Mouse (Mus musculus): ENCODE data around the gene Tmem132a.

Tmem132a gene

DNA sequence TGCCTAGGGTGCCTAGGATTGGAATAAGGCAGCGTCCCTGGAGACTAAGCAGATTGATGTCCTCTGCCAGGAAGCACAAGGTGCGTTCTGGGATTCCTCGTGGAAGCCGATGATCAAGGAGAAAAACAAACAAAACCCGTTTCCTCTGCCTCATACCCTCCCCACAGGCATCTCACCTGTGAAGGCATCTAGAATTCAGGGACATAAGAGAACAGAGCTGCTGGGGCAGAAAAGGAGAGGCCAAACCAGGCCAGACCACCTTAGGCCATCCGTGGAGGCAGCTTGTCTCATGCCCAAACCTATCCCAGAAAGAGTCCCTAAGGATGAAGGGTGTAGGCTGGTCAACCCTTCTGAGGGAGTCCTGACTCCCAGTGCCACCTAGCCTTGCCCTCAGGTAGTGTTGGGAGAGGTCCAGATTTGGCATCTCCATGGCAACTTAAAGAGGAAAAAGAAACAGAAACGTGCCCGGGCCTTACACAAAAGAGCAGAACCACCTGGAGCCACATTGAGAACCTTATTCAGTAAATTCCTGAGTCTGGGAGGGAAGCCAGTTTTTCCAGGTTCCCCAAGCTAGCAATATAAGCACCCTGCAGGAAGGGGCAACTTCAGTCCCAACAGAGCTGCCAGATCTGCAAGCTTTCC, at the start of gene Tmem132a:
TSS of gene Tmem132a (minus strand) at position 55 of the 642 bp plus-strand sequence.
- DNase-seq (ENCODE audit: low spot score in 2 of 2), result no peak

DNA sequence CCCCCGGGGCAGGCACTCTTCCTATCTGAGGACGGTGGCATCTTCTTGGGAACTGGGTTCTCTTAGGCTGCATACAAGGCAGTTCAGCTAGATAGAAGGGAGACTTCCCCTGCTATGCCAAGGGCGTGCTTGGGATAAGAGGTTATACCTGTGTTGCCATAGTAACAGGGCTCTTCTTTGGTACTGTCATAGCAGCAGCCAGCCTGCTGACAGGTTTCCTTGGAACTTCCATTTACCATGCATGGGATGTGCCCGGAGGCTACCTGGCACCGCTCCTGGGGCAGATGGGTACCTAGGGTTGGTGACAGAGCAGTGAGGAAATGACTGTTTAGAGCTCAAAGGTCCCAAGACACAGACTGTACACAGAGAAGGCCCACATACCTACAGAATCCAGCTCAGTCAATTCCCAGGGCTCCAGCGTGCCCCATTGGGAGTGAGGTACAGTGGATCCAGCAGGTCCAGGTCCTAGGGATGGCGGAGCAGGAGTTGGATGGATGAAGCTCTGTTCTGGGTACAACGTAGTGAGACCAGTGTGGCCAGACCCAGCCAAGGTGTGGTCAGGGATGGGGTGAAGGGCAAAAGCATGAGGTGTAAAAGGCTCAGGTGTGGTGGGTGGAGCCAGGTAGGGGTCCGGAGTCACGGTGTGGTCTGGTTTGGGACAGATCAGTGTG, 48.7 kb upstream of the Tmem132a start:
- DNase-seq (ENCODE audit: low spot score in 2 of 2), result no peak

DNA sequence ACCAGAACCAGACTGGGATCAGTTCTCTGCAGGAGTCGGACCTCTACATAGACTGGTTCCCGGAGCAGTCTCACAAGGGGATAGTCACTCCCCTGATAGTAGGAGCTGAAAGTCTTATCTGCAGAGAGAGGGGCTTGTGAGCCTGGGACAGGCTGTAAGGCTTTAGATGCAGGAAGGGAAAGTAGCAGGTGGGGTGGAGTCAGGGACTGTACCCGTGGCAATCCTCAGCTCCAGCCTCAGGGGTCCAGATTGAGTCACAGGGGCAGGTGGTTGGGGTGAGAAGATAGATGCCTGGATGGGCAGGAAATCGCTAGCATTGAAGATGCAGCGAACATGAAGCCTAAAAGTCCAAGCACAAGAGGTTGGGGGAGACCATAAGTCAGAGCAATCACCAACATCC, 46.8 kb upstream of the Tmem132a start:
- DNase-seq (ENCODE audit: low spot score in 2 of 2), result no peak

DNA sequence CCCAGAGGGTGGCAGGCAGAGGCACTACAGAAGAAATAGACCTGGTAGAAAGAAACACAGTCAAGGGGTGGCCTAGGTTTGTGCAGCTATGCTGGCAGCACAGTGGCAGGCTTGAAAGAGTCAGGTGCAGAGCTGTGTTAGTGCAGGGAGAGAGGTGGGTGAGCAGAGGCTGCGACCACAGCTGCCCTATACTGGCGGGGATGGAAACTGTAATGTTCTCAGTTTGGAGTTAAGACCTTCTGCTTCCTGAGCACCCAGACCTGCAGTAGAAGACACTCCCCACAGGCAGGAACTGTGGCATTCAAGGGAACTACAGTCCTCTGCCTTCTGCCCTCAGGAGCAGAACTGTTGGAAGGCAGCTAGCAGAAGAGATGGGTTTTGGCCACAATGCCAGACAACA, 45.1 kb upstream of the Tmem132a start:
- no peak for DNase-seq (ENCODE audit: low spot score in 2 of 2)

DNA sequence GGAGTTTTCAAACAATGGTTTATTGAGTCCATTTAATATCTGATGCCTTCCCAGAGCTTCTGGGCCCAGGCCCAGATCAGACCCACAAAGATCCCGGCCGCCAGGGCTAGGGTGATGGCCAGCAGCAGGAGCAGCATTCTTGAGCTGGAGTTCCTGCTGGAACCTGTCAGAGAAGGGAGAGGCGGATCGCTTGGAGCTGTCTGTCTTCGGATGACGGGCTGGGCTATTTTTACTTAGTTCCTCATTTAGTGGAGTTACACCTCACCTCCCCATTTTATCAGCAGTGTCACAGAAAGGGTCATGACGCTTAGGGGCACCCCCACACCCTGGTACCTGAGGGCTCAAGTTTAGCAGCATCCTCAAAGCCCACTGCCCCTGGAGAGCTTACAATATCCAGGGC, 44.6 kb upstream of the Tmem132a start:
- no peak for DNase-seq (ENCODE audit: low spot score in 2 of 2)

DNA sequence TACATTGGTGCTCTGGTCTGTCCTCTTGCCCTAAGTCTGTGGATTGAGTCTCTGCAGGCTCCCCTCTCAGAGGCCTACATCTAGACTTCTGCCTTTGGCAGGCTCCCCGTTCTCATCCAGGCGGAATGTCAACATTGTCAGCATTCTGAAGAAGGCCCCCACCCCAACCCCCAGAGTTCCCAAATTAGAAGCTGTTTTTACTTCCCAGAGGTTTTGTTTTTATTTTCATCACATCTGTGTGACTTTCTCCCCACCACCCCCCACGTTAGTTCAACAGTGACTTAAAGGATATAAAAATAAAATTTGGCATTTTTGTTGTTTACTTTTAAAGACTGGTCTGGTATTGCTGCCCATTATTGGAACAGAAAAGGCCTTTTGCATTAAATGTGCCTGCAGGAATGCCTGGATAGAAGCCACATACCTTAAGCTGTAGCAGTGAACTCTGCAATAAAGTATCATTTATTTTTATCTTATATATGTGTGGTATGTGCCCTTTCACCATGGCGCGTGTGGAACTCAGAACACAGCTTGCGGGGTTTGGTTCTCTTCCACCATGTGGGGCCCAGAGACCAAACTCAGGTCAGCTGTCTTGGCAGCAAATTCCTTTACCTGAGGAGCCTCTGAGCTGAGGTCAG, 39.5 kb upstream of the Tmem132a start:
- DNase-seq (ENCODE audit: low spot score in 2 of 2), result no peak

DNA sequence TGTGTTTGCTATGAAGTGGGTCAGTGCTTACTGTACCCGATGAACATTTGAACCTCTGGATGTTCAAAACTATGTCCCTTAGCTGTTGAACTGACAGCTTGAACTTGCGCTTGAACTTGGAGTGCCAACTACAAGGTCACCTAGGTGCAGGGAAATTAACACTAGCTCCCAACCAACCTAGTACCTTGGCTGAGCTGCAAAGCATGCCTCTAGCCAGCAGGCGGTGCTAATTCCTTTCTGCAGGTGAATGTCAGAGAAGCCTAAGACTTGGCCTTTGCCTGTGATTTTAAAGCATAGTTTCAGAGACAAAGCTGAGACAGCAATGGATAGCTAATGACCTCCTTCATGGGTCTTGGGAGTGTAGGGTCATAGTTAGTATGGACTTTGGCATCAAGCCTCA, 38.2 kb upstream of the Tmem132a start:
- peak in 1 of 2 experiments; percentile 32 for DNase-seq (ENCODE audit: low spot score in 2 of 2)

DNA sequence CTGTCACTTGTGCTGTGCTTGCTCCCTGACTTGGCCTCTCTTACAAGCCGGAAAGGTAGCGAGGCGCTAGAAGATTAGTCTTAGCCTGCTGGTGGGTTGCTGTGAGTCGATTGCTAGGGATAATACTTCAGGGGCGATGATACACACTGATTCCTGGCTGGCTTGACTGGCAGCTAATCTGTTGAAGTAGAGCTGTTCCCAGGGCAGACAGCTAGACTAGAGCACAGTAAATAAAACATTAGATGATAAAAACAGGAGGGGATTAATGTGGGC, 35.9 kb upstream of the Tmem132a start:
- DNase-seq (ENCODE audit: low spot score in 2 of 2), result no peak

DNA sequence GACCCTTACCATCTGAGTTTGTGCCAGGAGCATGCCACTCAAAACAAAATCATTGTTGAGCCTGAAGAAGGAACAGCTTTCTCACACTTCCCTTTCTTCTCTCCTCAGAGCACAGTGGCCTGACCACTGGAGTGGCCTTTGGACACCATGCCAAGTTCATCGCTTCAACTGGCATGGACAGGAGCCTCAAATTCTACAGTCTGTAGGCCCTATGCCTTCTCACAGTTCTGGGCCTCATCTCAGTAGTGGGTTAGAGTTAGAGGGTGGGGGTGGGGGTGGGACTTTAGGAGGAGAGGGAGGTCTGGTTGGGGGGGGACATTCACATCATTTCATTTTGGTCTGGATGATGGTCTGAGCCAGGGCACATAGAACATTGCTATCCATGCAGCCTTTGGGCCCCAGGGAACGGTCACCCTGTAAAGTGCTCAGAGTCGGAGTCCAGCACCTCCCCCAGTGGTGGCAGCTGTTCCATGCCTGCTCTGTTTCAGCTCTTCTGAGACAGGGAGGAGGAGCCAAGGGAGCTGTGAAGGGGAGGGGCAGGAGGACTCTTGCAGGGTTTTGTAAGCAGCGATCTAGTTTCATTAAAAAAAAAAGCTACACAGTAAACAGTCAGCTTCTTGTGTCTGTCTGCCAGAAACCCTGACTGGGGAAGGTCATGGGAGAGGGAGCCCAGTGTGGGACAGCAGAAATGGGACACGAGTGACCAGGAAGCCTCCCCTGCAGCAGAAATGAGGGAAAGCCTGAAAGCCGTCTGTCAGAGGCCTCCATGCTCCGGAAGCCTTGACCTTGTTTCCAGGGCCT, 35.4 kb upstream of the Tmem132a start:
- peak; percentile 59 to 72 for DNase-seq (ENCODE audit: low spot score in 2 of 2)

DNA sequence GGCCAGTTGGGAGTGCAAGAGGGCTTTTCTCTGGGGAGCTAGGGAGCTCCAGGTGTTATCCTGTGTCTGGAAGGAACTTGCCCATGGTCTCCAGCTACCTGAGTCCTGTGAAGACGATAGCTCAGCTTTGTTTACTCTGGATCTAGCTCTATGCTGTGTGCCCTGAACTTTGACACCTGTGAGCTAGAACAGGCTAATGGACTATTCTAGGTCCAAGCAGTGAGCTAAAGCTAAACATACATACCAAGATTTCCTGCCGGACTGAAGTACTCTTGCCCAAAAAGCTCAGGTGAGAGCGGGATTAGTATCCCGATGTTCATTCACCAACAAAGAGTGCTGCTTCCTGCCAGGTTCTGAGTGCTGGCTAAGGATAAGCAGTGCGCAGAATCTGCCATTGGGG, 34.8 kb upstream of the Tmem132a start:
- no peak for DNase-seq (ENCODE audit: low spot score in 2 of 2)

DNA sequence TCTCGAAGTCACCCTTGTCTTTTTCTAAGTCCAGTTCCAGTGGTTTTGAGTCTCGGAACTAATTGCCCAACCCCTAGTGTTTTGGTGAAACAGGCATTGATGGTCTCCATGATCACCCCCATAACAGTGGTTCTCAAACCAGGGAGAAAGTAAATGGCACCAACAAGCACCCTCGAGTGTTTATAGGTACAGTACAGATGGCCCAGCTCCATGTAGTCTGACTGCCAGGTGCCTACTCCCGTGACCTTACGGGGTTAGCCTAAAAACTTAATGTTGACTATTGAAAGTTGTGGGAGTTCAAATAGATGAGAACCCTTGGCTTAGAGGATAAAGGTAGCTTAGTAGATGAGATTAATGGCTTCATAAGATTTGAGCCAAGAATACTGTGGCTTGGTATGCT, 31.3 kb upstream of the Tmem132a start:
- DNase-seq (ENCODE audit: low spot score in 2 of 2), result no peak

DNA sequence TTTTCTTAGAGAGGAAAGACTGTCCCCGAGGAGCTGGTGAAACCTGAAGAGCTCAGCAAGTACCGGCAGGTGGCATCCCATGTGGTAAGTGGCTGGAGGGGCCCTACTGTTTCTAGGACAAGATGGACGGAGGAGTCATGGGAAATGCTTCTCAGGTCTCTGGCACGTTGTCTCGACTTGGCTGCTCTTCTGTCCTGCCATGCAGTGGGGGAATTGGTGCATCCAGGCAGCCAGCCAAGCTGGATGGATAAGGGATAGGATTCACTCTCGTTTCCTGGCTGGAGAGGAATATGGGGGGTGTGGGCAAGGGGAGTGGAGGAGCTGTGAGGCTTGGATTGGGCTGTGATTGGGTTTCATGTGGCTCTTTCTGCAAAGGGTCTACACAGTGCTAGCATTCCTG, 30.6 kb upstream of the Tmem132a start:
- DNase-seq (ENCODE audit: low spot score in 2 of 2), result no peak

DNA sequence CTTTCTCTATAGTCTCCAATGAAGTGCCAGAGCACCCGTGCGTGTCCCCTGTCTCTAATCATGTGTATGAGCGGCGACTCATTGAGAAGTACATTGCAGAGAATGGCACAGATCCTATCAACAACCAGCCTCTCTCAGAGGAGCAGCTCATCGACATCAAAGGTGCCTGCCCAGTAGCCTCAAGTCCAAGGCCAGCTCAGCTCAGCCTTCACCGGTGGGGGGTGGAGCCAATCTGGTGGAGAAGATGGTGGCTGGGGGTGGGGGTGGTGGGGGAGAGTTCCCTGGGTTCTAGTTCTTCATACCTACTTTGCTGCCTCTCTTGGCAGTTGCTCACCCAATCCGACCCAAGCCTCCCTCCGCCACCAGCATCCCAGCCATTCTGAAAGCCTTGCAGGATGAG, 27.8 kb upstream of the Tmem132a start:
- no peak for DNase-seq (ENCODE audit: low spot score in 2 of 2)

DNA sequence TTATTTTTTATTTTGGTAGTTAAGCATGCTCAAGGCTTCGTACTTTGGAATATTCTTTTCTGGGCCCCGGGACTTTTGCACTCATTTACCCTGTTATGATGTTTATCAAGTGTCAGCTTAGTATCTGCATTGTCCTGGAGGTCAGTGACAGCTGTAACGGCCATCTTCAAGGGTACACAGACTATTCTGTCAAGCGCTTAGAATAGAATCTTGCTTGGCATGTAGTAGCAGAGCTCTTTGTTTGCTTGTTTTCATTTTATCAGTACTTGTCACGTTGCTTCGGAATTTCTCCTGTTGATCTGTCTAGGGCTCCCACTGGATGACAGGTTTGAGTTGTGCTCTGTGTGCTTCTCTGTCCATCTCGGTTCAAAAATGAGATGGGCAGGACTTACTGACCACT, 27.1 kb upstream of the Tmem132a start:
- DNase-seq (ENCODE audit: low spot score in 2 of 2), result no peak

DNA sequence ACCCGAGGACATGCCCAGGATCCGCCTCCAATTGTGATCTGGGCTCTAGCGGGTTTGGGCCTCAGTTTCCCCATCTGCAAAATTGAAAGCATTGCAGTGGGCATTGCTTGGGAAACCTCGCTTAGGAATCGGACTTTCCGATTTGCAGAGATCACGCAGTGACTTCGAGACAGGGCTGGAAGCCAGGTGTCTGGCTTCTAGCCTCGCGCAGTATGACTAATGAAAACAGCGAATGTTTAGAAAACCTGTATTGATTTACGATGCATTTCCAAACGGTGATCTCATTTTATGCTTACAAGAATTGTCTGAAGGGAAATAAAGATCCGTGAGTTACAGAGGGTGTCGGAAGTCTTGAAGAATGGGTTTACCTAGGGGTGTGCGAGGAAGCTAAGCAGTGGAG, 26.0 kb upstream of the Tmem132a start:
- no peak for DNase-seq (ENCODE audit: low spot score in 2 of 2)

DNA sequence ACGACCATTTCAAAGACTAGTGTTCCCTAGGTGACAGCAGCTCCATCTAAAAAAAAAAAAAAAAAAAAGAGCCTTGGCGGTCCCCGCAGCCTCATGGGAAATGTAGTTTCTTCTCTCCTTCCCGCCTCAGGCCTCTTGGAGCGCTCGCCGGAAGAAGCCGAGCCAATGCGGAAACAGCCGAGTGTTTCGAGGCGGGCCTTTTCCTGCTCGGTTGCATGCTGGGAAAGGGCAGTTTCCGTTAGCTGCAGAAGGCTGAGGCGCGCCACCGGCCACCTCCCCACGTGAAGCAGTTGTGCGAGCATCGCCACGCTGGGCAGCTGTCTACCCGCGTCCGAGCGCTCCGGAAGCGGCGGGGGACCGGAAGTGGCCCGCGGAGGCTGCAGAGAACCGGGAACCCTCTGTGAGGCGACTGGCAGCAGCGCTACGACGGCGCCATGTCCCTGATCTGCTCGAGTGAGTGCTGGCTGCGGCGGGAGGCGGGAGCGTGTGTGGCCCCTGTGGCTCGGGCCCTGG, 25.3 kb upstream of the Tmem132a start, which contains the start of gene Prpf19:
TSS of gene Prpf19 (plus strand) at position 216 of the 513 bp plus-strand sequence.
- peak; percentile 97 to 98 for DNase-seq (ENCODE audit: low spot score in 2 of 2)

DNA sequence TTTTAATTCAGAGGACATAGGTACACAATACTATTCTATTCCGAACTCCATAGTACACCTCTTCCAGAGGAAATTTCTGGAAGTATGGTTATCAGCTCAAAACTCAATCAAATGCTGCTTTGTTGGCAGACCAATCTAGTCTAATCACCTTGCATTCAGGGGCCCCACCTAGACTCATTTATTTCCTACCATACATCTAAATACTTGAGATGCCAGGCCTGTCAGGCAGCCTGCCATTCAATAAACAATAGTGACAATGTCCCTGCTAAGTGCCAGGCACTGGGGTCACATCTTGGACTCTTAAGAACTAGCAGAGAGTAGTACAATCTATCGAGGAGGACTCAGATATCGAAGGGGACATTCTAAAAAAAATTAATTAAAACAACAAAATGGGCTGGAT, 22.5 kb upstream of the Tmem132a start:
- no peak for DNase-seq (ENCODE audit: low spot score in 2 of 2)

DNA sequence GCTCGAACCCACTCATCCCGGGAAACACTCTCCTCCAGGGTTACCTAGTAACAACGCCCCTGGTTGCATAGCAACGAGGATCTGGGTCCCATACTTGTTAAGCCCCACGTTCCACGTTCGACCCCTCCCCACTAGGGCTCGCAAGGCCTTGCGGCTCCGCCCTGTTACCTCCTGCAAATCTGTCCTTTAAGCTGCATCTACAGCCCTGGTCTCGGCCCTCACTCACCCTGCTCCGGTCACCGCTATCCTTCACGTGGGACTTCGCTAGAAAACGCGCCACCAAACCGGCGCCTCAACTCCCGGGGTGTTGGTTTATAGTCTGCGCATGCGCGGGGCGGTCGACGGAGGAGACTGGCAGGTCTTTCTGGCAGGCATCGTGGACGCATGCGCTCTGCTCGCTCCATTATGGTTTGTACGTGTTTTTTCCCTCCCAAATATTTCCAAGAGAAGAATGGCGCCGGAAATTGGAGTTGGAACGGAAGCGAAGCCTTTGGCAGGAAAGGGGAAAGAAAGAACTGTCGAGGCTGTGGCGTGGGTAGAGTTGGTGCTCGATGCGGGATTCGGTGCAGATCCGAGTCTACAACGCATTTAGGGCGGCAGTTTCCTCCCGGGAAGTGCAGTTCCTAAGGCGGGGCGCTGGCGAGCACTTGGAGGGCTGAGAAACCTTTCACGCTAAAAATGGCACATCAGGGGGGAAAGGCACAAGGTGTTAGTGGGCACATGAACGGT, 11.8 kb upstream of the Tmem132a start, which contains the start of gene Tmem109:
TSS of gene Tmem109 (minus strand) at position 576 of the 729 bp plus-strand sequence.
- peak; percentile 90 for DNase-seq (ENCODE audit: low spot score in 2 of 2)

DNA sequence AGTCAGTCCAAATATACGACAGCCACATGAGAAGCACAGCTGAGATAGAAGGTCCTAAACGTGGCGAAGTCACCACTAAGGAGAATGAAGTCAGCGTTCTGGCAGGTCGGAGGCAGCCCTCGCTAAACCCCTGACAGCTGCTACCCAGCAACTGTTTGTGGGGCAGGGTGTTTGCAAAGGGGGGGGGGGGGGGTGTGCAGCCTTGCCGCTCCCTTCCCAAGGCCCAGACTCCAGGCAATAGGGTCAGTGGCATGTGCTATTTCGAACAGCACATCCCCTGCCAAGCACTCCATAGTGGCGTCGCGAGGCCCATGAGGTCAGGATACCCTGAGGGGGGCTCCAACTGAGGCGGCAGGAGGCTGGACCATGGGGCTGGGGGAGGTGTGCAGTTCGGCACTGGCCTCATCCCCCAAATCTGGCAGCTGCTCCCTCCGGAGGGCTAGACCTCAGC, 11.3 kb upstream of the Tmem132a start:
- DNase-seq (ENCODE audit: low spot score in 2 of 2), result no peak

DNA sequence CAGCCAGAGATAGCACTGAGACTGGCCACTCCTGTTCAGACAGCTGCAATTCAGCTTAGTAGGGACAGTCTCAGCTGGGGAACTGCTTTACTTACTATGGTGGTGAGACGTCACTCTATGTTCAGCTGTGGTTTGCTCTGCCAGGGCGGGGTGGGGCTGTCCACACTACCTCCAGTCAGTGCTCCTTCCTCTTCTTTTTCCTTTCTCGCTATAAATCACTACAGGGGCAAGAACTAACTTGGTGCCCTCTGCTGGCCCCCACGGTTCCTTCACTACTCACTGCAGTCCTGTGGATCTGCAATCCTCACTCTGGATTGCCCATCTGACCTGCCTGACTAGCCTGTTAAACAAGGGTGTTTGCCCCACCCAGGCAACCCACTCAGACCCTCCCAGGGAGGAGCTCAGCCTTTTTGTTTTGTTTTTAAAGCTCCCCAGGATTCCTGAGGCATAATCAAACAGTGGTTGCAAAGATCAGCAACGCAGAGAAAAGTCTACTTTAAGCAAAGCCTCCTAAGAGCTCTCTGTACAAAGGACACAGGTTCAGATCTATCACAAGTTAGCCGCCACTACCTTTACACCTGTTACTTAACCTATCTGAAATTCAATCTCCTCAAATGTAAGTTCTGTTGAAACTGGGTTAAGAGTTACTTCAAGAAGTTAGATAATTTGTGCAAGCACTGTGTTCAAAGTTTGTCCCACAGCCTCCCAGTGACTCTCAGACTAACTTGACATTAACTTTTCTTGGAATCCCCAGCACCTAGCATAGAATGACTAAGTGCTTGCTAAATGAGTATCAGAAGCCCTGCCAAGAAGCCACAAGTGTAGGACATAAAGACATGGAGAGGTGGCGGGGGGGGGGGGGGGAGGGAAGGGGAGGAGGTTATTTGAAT, 10.6 kb upstream of the Tmem132a start:
- DNase-seq (ENCODE audit: low spot score in 2 of 2), result no peak

Measured in right cerebral cortex, postnatal 36 days (tissue).